Mouse (Mus musculus): ENCODE data around the gene Mrgpra2b.
"Not testable (repeated sequence)": the region's sequence is repeated elsewhere in the genome, so short reads cannot be mapped to it uniquely, and the experiment has no call there.

The Mrgpra2b gene

DNA sequence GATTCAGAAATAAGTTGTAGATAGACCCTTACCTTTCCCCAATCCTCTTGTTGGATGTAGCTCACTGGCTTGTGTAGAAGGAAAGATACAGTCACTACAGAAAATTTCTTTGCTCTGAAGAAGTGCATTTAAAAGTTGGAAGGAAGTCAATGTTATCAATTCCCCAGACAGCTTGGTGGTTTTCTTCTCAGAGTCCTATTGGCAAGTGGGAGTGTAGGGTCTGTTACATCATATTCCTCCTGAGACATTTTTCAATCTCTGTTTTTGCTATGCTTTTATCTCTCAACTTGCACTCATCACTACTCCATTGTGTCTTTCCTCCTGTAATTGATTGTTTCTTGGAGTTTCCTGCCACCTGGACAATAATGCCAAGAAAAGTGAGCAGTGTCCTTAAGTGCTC, at the start of gene Mrgpra2b:
TSS of gene Mrgpra2b (minus strand) at position 101 of the 400 bp plus-strand sequence.
- in situ Hi-C loops (cut with MboI; ENCODE audit: unreplicated experiment in 2 of 2) = no loop called here

DNA sequence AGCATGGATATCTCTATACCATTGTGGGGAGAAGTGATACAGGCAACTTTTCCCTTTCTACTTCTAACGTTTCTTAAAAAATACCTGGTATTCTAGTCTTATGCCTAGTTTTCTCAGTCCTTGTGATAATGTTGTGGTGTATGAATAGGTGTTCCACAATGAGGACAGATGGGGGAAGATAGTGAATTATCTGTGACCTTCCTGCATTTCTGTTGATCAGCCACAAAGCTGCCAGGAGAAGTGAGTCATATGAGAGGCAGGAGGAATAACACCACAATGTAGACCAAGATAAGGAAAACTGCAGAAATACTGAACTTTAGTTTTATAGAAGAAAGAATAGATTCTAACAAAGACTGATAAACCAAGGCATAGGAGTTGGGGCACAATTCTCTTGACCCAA, 12.3 kb downstream of the Mrgpra2b start:
- in situ Hi-C loops (cut with MboI; ENCODE audit: unreplicated experiment in 2 of 2) = no loop called here

DNA sequence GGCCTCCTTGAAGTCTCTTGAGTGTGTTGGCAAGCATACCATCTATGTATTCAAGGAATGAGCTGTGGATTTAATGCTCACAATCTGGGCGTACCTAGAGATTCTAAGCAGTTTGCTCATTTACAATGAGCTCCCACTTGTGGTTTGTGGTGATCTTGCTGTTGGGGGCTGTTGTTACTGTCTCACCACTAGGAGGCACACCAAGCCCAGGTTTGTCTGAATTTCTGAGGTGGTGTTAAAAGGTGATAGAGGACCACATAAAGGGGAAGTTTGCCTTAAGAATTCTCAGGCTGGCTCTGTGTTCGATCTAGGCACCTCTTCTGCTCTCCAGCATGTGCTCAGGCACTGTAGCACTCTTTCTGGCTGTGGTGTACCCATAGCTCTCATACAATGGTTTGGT, 13.6 kb downstream of the Mrgpra2b start:
- in situ Hi-C loops (cut with MboI; ENCODE audit: unreplicated experiment in 2 of 2) = no loop called here

DNA sequence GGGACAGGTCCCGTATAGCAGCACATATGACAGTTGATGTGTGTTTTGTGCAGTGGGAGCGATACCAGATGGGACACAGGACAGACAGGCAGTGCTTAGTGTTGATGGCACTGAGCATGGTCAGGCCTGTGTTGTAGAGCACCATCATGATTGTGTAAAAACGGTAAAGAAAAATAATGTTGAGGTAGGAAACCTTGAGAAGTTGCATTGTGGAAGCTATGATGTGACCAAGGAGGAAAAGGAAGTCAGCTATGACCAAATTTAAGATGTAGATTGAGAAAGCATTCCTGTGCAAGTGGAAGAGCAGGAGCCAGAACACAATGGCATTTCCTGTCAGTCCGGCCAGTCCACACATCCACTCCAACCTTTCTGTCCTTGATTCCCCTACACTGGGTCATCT, 25.7 kb downstream of the Mrgpra2b start:
- in situ Hi-C loops (cut with MboI; ENCODE audit: unreplicated experiment in 2 of 2) = no loop called here

DNA sequence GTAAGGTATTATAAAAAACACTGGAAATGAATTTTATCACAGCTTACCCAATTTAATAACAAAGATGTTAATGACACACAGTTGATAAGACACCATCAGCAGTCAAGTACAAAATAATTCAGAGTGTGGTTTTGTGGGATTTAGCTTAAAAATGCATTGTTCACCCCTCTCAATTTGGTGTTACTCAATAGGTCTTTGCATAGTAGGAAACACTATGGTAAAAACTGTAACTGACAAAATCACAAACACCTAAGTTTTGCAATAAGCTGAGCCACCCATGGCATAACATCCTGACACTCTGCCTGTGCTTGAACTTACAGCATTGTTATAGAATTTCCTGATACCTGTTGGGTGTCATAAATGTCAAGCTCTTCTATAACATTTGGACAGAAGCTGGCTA, 37.4 kb downstream of the Mrgpra2b start:
- in situ Hi-C loops (cut with MboI; ENCODE audit: unreplicated experiment in 2 of 2) = not testable (repeated sequence)

DNA sequence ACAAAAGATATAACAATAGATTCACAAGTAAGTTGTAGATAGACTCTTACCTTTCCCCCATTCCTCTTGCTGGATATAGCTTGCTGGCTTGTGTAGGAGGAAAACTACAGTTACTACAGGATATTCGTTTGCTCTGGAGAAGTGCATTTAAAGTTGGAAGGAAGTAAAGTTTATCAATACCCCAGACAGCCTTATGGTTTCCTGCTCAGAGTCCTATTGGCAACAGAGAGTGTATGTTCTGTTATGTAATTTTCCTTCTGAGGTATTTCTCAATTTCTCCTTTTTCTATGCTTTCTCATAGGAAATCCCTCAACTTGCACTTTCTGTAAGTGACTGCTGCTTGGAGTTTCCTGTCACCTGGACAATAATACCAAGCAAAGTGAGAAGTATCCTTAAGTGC, 39.2 kb downstream of the Mrgpra2b start:
- in situ Hi-C loops (cut with MboI; ENCODE audit: unreplicated experiment in 2 of 2) = not testable (repeated sequence)

DNA sequence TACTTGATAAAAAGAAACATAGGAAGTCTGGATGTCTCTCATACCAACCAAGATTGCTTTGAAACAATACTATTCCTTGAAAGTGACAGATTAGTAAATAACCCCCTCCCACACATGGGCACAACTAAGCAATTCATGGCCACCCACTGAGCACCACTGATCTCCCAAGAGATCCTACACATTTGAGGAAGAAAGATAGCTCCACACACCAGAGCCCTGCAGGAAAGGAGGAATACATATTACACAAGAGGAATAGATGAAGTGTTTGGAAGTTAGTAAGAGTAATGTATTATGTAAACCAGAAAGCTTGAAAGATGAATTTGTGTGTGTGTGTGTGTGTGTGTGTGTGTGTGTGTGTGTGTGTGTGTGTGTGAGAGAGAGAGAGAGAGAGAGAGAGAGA, 45.5 kb downstream of the Mrgpra2b start:
- in situ Hi-C loops (cut with MboI; ENCODE audit: unreplicated experiment in 2 of 2) = not testable (repeated sequence)

DNA sequence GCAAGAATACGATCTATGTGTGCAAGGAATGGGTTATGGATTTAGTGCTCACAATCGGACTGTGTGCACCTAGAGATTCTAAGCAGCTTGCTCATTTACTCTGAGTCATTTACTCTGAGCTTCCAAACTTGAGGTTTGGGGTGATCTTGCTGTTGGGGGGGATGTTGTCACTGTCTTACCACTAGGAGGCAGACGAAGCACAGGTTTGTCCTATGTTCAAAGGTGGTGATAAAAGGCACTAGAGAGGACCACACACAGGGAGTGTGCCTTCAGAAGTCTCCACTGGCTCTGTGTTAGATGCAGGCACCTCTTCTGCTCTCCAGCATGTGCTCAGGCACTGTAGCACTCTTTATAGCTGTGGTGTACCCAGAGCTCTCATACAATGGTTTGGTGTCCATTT, 54.8 kb downstream of the Mrgpra2b start:
- in situ Hi-C loops (cut with MboI; ENCODE audit: unreplicated experiment in 2 of 2) = not testable (repeated sequence)

DNA sequence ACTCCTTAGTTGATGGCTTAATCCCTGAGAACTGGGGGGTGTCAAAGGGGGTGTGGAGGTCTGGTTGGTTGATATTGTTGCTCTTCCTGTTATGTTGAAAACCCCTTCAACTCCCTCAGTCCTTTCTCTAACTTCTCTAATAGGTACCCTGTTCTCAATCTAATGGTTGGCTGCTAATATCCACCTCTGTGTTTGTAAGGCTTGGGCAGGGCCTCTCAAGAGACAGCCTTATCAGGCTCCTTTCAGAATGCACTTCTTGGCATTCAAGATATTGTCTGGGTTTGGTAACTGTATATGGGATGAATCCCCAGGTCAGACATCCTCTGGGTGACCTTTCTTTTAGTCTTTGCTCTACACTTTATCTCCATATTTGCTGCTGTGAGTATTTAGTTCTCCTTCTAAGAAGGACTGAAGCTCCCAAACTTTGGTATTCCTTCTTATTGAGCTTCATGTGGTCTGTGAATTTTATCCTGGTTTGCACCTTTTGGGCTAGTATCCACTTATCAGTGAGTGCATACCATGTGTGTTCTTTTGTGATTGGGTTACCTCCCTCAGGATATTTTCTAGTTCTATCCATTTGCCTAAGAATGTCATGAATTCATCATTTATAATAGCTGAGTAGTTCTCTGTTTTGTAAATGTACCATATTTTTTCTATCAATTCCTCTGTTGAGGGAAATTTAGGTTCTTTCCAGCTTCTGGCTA, 63.2 kb downstream of the Mrgpra2b start:
- in situ Hi-C loops (cut with MboI; ENCODE audit: unreplicated experiment in 2 of 2) = not testable (repeated sequence)

DNA sequence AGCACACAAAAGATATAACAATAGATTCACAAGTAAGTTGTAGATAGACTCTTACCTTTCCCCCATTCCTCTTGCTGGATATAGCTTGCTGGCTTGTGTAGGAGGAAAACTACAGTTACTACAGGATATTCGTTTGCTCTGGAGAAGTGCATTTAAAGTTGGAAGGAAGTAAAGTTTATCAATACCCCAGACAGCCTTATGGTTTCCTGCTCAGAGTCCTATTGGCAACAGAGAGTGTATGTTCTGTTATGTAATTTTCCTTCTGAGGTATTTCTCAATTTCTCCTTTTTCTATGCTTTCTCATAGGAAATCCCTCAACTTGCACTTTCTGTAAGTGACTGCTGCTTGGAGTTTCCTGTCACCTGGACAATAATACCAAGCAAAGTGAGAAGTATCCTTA, 76.6 kb downstream of the Mrgpra2b start, which contains the start of gene Mrgpra2a:
TSS of gene Mrgpra2a (minus strand) at position 125 of the 400 bp plus-strand sequence.
- in situ Hi-C loops (cut with MboI; ENCODE audit: unreplicated experiment in 2 of 2) = not testable (repeated sequence)

DNA sequence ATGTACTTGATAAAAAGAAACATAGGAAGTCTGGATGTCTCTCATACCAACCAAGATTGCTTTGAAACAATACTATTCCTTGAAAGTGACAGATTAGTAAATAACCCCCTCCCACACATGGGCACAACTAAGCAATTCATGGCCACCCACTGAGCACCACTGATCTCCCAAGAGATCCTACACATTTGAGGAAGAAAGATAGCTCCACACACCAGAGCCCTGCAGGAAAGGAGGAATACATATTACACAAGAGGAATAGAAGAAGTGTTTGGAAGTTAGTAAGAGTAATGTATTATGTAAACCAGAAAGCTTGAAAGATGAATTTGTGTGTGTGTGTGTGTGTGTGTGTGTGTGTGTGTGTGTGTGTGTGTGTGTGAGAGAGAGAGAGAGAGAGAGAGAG, 82.9 kb downstream of the Mrgpra2b start:
- in situ Hi-C loops (cut with MboI; ENCODE audit: unreplicated experiment in 2 of 2) = not testable (repeated sequence)

DNA sequence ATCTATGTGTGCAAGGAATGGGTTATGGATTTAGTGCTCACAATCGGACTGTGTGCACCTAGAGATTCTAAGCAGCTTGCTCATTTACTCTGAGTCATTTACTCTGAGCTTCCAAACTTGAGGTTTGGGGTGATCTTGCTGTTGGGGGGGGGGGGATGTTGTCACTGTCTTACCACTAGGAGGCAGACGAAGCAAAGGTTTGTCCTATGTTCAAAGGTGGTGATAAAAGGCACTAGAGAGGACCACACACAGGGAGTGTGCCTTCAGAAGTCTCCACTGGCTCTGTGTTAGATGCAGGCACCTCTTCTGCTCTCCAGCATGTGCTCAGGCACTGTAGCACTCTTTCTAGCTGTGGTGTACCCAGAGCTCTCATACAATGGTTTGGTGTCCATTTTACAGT, 92.2 kb downstream of the Mrgpra2b start:
- in situ Hi-C loops (cut with MboI; ENCODE audit: unreplicated experiment in 2 of 2) = not testable (repeated sequence)

DNA sequence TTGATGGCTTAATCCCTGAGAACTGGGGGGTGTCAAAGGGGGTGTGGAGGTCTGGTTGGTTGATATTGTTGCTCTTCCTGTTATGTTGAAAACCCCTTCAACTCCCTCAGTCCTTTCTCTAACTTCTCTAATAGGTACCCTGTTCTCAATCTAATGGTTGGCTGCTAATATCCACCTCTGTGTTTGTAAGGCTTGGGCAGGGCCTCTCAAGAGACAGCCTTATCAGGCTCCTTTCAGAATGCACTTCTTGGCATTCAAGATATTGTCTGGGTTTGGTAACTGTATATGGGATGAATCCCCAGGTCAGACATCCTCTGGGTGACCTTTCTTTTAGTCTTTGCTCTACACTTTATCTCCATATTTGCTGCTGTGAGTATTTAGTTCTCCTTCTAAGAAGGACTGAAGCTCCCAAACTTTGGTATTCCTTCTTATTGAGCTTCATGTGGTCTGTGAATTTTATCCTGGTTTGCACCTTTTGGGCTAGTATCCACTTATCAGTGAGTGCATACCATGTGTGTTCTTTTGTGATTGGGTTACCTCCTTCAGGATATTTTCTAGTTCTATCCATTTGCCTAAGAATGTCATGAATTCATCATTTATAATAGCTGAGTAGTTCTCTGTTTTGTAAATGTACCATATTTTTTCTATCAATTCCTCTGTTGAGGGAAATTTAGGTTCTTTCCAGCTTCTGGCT, 100.7 kb downstream of the Mrgpra2b start:
- in situ Hi-C loops (cut with MboI; ENCODE audit: unreplicated experiment in 2 of 2) = not testable (repeated sequence)
